8 mouse cellular contexts compared by ENCODE assay signal in the genomic region with DNA sequence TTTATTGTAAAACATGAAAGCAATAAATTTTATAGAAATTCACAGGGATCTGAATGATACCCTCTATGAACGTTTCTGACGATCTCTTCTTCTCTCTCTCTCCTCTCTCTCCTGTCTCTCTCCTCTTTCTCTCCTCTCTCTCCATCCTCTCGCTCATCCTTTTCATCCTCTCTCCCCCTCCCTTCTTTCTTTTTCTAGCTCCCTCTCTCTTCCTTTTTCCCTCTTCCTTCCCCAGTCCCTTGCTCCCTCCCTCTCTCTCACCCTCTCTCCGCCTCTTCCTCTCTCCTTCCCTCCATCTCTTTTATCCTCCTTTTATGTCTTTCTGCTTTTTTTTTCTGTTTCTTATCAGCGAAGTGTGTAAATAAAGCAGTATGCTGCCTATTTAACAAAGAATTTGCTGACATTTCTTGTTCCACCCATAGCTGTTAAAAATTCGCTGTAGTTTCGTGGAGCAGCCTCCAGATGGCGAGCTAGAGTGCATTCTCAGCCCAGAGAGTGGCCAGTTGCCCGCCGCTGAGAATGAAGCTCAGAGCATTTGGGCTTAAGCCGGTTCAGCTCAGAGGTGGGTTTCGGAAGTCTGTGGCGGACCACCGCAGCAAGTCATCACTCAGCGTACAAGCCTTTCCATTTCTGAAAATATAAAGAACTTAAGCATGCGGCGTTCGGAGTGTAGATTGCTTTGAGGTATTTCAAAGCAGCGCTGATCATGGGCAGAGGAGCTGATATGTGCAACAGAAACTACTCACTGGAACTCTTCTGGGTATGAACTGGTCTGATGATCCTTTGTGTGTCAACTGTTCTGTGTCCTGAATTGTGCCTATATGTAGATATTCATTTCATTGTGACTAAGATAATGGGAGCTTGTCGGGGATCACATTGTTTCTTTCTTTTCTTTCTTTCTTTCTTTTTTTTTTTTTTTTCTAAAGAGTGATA. TPM values are rescaled to one million over a fixed set of nuclear protein-coding genes. Genes with fewer than 3 reads are reported as not detected.
A peak's percentile ranks its signal among the peaks of the same experiment; 100 is the strongest.
DNase-seq lines count a peak whose midpoint lies in the region; ATAC-seq lines count a peak whose summit lies in the region.

No protein-coding gene starts in this region.

- no peaks in the 10 kb centered on the region for H3K36me3 ChIP-seq in forebrain, embryonic 16.5 days (ENCODE audit: control insufficient read depth, insufficient read depth)
- H3K36me3 ChIP-seq in hindbrain, embryonic 16.5 days (ENCODE audit: control insufficient read depth, insufficient read depth, low read length) = no peaks in the 10 kb centered on the region
- H3K36me3 ChIP-seq in stomach, embryonic 15.5 days = no peaks in the 10 kb centered on the region

- H3K27ac ChIP-seq in forebrain, embryonic 16.5 days (ENCODE audit: low read length) = peak overlapping the region; percentile 28; the same call in 1 of the 2 replicates
- H3K27ac ChIP-seq in hindbrain, embryonic 16.5 days (ENCODE audit: low read depth, low read length) = peak overlapping the region; percentile 61; the same call in 1 of the 2 replicates
- no peak overlapping the region for H3K27ac ChIP-seq in stomach, embryonic 15.5 days

- intact Hi-C loops in left cerebral cortex, postnatal 14 days (cut with DNase I) = loop anchor here (5.0 to 10.0 kb wide), 2 partner anchors 336 to 1589 kb away; no protein-coding TSS in a partner anchor

- 8% methylated on average over 20 of the region's 20 CpGs for WGBS in forebrain, embryonic 16.5 days
- 7% methylated on average over 20 of the region's 20 CpGs for WGBS in hindbrain, embryonic 16.5 days
- 12% methylated on average over 20 of the region's 20 CpGs for WGBS in stomach, embryonic 15.5 days

- no peaks in the 10 kb centered on the region for H3K9me3 ChIP-seq in forebrain, embryonic 16.5 days (ENCODE audit: control insufficient read depth, low read length)
- no peaks in the 10 kb centered on the region for H3K9me3 ChIP-seq in hindbrain, embryonic 16.5 days (ENCODE audit: control insufficient read depth, low read length)
- no peaks in the 10 kb centered on the region for H3K9me3 ChIP-seq in stomach, embryonic 15.5 days

- H3K4me2 ChIP-seq in forebrain, embryonic 16.5 days (ENCODE audit: low read length) = peak overlapping the region; percentile 57
- H3K4me2 ChIP-seq in hindbrain, embryonic 16.5 days (ENCODE audit: low read length) = peak overlapping the region; percentile 64
- peak overlapping the region; percentile 50 for H3K4me2 ChIP-seq in stomach, embryonic 15.5 days

- H3K4me3 ChIP-seq in forebrain, embryonic 16.5 days (replicated peaks; ENCODE audit: low read length) = peak overlapping the region; percentile 51
- peak overlapping the region; percentile 54 for H3K4me3 ChIP-seq in hindbrain, embryonic 16.5 days (ENCODE audit: low read length)
- peak overlapping the region; percentile 39 for H3K4me3 ChIP-seq in stomach, embryonic 15.5 days (replicated peaks)

- DNase-seq in Muller cell, postnatal 12 days (ENCODE audit: inconsistent ontology term) = peak; percentile 74
- peak; percentile 32 for DNase-seq in cerebellum, adult 11-12 months
- peak; percentile 75 to 87 for DNase-seq in left cerebral cortex, postnatal 14 days (ENCODE audit: low spot score in 2 of 2)
- DNase-seq in mesoderm, embryonic 11.5 days (ENCODE audit: low read depth, low spot score) = peak; percentile 76
- DNase-seq in c-Kit-positive CD71-positive TER-119-positive erythroid progenitor cells, embryonic 14.5 days (ENCODE audit: low spot score) = no peak

- ATAC-seq in forebrain, embryonic 16.5 days = peak; percentile 92
- peak; percentile 92 for ATAC-seq in hindbrain, embryonic 16.5 days
- peak; percentile 63; the same call in 1 of the 2 replicates for ATAC-seq in stomach, embryonic 15.5 days (ENCODE audit: insufficient read depth, low FRiP score, low read depth)

- no peaks in the 10 kb centered on the region for H3K4me1 ChIP-seq in forebrain, embryonic 16.5 days (replicated peaks; ENCODE audit: control insufficient read depth, insufficient read depth, low read length)
- 0 out of 2 replicates have a peak, but pooled peaks cover 4% of the 10 kb centered on the region for H3K4me1 ChIP-seq in hindbrain, embryonic 16.5 days (ENCODE audit: control insufficient read depth, insufficient read depth, low read depth, low read length)
- H3K4me1 ChIP-seq in stomach, embryonic 15.5 days = no peaks in the 10 kb centered on the region

- H3K27me3 ChIP-seq in forebrain, embryonic 16.5 days (replicated peaks; ENCODE audit: control insufficient read depth, insufficient read depth, low read length) = no peaks in the 10 kb centered on the region
- H3K27me3 ChIP-seq in hindbrain, embryonic 16.5 days (replicated peaks; ENCODE audit: control insufficient read depth, insufficient read depth, low read length) = no peaks in the 10 kb centered on the region
- H3K27me3 ChIP-seq in stomach, embryonic 15.5 days (replicated peaks) = no peaks in the 10 kb centered on the region

- H3K9ac ChIP-seq in forebrain, embryonic 16.5 days (replicated peaks; ENCODE audit: low read depth, low read length) = peak overlapping the region; percentile 50
- peak overlapping the region; percentile 72 for H3K9ac ChIP-seq in hindbrain, embryonic 16.5 days (ENCODE audit: low read depth, low read length)
- H3K9ac ChIP-seq in stomach, embryonic 15.5 days = no peak overlapping the region

RNA-seq across cellular contexts. Expression of a gene that starts 8.5 kb away (rescaled TPM):
- polyA plus RNA-seq in forebrain, embryonic 16.5 days (2015; fragmentation: Nextera tagmentation; extraction: Ambion mirVana) = 16.0 and 18.7 TPM in 2 replicates
- polyA plus RNA-seq in hindbrain, embryonic 16.5 days (2015; fragmentation: Nextera tagmentation; extraction: Ambion mirVana) = 27.2 and 27.4 TPM in 2 replicates
- total RNA-seq in left cerebral cortex, postnatal 14 days (2021) = 10 to 100 TPM; 66.8 to 67.0 TPM
- polyA plus RNA-seq in stomach, embryonic 15.5 days (2015; fragmentation: Nextera tagmentation; extraction: Ambion mirVana) = 2.2 and 2.5 TPM in 2 replicates
